Mouse (Mus musculus) embryonic facial prominence, embryonic 14.5 days (tissue): ENCODE results near the gene Sox1. TPM values are rescaled to one million over a fixed set of nuclear protein-coding genes. Genes with fewer than 3 reads are reported as not detected.
A peak's percentile ranks its signal among the peaks of the same experiment; 100 is the strongest.

Experiments used
- ATAC-seq: fragments of 200-750 bp; cut with Nextera tagmentation; 2 replicates; pipeline ENCODE4 v1.8.0; 2017; ENCODE audit warnings: low read depth, moderate number of reproducible peaks, moderate TSS enrichment
- DNase-seq: peaks from one replicate; pipeline ENCODE4 v3.0.0-alpha.2; 2015; ENCODE audit warnings: low spot score
- H3K27ac ChIP-seq: fragments of 300-500 bp; sonication (generic); replicated peaks from 2 replicates; pipeline ENCODE4 v1.5.1; 2014; ENCODE audit warnings: low read depth, mild to moderate bottlenecking, low read length, moderate library complexity
- H3K27me3 ChIP-seq: fragments of 300-500 bp; sonication (generic); replicated peaks from 2 replicates; pipeline ENCODE4 v1.6.1; 2014; ENCODE audit warnings: low read length; ENCODE audit not compliant: control insufficient read depth, insufficient read depth
- H3K36me3 ChIP-seq: fragments of 300-500 bp; sonication (generic); 2 replicates; pipeline ENCODE4 v1.6.1; 2014; ENCODE audit warnings: low read length, mixed read lengths; ENCODE audit not compliant: control insufficient read depth, insufficient read depth
- H3K4me1 ChIP-seq: fragments of 300-500 bp; sonication (generic); 2 replicates; pipeline ENCODE4 v1.6.1; 2014; ENCODE audit warnings: antibody characterized with exemption, low read length; ENCODE audit not compliant: control insufficient read depth, insufficient read depth
- H3K4me2 ChIP-seq: fragments of 300-500 bp; sonication (generic); 2 replicates; pipeline ENCODE4 v1.6.1; 2014; ENCODE audit warnings: low read depth, mild to moderate bottlenecking, low read length, moderate library complexity, mixed read lengths
- H3K4me3 ChIP-seq: fragments of 300-500 bp; sonication (generic); 2 replicates; pipeline ENCODE4 v1.5.1; 2014; ENCODE audit warnings: low read depth, mild to moderate bottlenecking, low read length
- H3K9ac ChIP-seq: fragments of 300-500 bp; sonication (generic); 2 replicates; pipeline ENCODE4 v1.6.1; 2014; ENCODE audit warnings: low read depth, mild to moderate bottlenecking, low read length, moderate library complexity, mixed read lengths
- H3K9me3 ChIP-seq: fragments of 300-500 bp; sonication (generic); 2 replicates; pipeline ENCODE4 v1.6.1; 2016; ENCODE audit warnings: low read length; ENCODE audit not compliant: control insufficient read depth
- WGBS: fragments of 180-500 bp; shearing (Covaris S2); extraction: QIAGEN DNeasy Blood & Tissue Kit; methylation state at CpG from one replicate; pipeline ENCODE4 v1.1.7; 2014; 5-methylcytosine and 5-hydroxymethylcytosine counted together
- polyA plus RNA-seq: library from polyadenylated mRNA; unstranded; fragments of >200 nt; fragmentation: Nextera tagmentation; extraction: Ambion mirVana; gene quantifications from 2 replicates; pipeline ENCODE4 v1.2.1, GENCODE M21; 2014

Gene Sox1
- polyA plus RNA-seq, 1 experiment from 2014 or later, result not detected

- H3K9me3 ChIP-seq, result peaks cover 4% of the 10 kb centered on the region; the same call in 1 of the 2 replicates
- 23% methylated on average over 26 of the region's 26 CpGs for WGBS
- no peak overlapping the region for H3K4me2 ChIP-seq
- H3K9ac ChIP-seq, result no peak overlapping the region
- ATAC-seq (no peak), DNase-seq (no peak)
- H3K4me3 ChIP-seq, result no peak overlapping the region
- no peak overlapping the region for H3K27ac ChIP-seq
- no peaks in the 10 kb centered on the region for H3K36me3 ChIP-seq
- H3K4me1 ChIP-seq, result no peaks in the 10 kb centered on the region
- peaks cover 89% of the 10 kb centered on the region for H3K27me3 ChIP-seq
These were observed 33.0 kb downstream of the Sox1 start for GRCm38 (mm10) chr8:12427886-12428799.

- Histone ChIP-seq H3K27me3 (peaks cover 96% of the 10 kb centered on the region), H3K9me3 (peaks cover 4% of the 10 kb centered on the region; the same call in 1 of the 2 replicates), H3K27ac (no peak overlapping the region), H3K4me2 (no peak overlapping the region), H3K9ac (no peak overlapping the region), H3K36me3 (no peaks in the 10 kb centered on the region), H3K4me3 (no peak overlapping the region), H3K4me1 (no peaks in the 10 kb centered on the region)
- ATAC-seq, result no peak
- 24% methylated on average over 5 of the region's 5 CpGs for WGBS
- DNase-seq, result no peak
These were observed 33.8 kb downstream of the Sox1 start for GRCm38 (mm10) chr8:12428931-12429330.

GRCm38 (mm10) chr8:12429601-12430172 is 34.6 kb downstream of the Sox1 start:
- Histone ChIP-seq H3K27me3 (peaks cover 99% of the 10 kb centered on the region), H3K4me2 (peak overlapping the region; percentile 32; the same call in 1 of the 2 replicates), H3K36me3 (no peaks in the 10 kb centered on the region), H3K9me3 (peaks cover 4% of the 10 kb centered on the region; the same call in 1 of the 2 replicates), H3K4me3 (peak overlapping the region; percentile 10; the same call in 1 of the 2 replicates), H3K27ac (no peak overlapping the region), H3K4me1 (no peaks in the 10 kb centered on the region), H3K9ac (no peak overlapping the region)
- ATAC-seq (no peak), DNase-seq (no peak)
- WGBS, result 8% methylated on average over 7 of the region's 9 CpGs

- Histone ChIP-seq H3K4me1 (no peaks in the 10 kb centered on the region), H3K36me3 (no peaks in the 10 kb centered on the region), H3K4me3 (peak overlapping the region; percentile 10; the same call in 1 of the 2 replicates), H3K4me2 (peak overlapping the region; percentile 32), H3K27me3 (peaks cover 98% of the 10 kb centered on the region), H3K9ac (no peak overlapping the region), H3K9me3 (peaks cover 4% of the 10 kb centered on the region; the same call in 1 of the 2 replicates), H3K27ac (no peak overlapping the region)
- ATAC-seq (peak; percentile 74), DNase-seq (peak; percentile 76)
- WGBS, result 2% methylated on average over 32 of the region's 46 CpGs
These were observed 35.2 kb downstream of the Sox1 start for GRCm38 (mm10) chr8:12430173-12430899.

GRCm38 (mm10) chr8:12430900-12431737 is 36.0 kb downstream of the Sox1 start:
- peak overlapping the region; percentile 32 for H3K4me2 ChIP-seq
- 2% methylated on average over 43 of the region's 51 CpGs for WGBS
- no peak overlapping the region for H3K9ac ChIP-seq
- peaks cover 4% of the 10 kb centered on the region; the same call in 1 of the 2 replicates for H3K9me3 ChIP-seq
- no peak overlapping the region for H3K27ac ChIP-seq
- peaks cover 96% of the 10 kb centered on the region for H3K27me3 ChIP-seq
- no peaks in the 10 kb centered on the region for H3K36me3 ChIP-seq
- ATAC-seq, result peak; percentile 44; the same call in 1 of the 2 replicates
- DNase-seq, result no peak
- no peaks in the 10 kb centered on the region for H3K4me1 ChIP-seq
- peak overlapping the region; percentile 24 for H3K4me3 ChIP-seq

- Histone ChIP-seq H3K27ac (no peak overlapping the region), H3K9me3 (no peaks in the 10 kb centered on the region), H3K4me3 (no peak overlapping the region), H3K4me2 (no peak overlapping the region), H3K9ac (no peak overlapping the region), H3K4me1 (no peaks in the 10 kb centered on the region), H3K36me3 (no peaks in the 10 kb centered on the region), H3K27me3 (peaks cover 91% of the 10 kb centered on the region)
- no peak for ATAC-seq
- 60% methylated on average over 6 of the region's 6 CpGs for WGBS
- no peak for DNase-seq
These were observed 36.6 kb downstream of the Sox1 start for GRCm38 (mm10) chr8:12431738-12432055.

- H3K9me3 ChIP-seq, result no peaks in the 10 kb centered on the region
- ATAC-seq (no peak), DNase-seq (no peak)
- H3K27me3 ChIP-seq, result peaks cover 82% of the 10 kb centered on the region
- no peak overlapping the region for H3K27ac ChIP-seq
- H3K4me1 ChIP-seq, result no peaks in the 10 kb centered on the region
- no peaks in the 10 kb centered on the region for H3K36me3 ChIP-seq
- WGBS, result 31% methylated on average over 7 of the region's 7 CpGs
- H3K4me2 ChIP-seq, result no peak overlapping the region
- H3K9ac ChIP-seq, result no peak overlapping the region
- H3K4me3 ChIP-seq, result no peak overlapping the region
These were observed 37.5 kb downstream of the Sox1 start for GRCm38 (mm10) chr8:12432546-12432945.

- no peak overlapping the region for H3K4me2 ChIP-seq
- no peaks in the 10 kb centered on the region for H3K4me1 ChIP-seq
- ATAC-seq (no peak), DNase-seq (no peak)
- no peak overlapping the region for H3K27ac ChIP-seq
- WGBS, result 50% methylated on average over 3 of the region's 3 CpGs
- H3K9me3 ChIP-seq, result no peaks in the 10 kb centered on the region
- H3K36me3 ChIP-seq, result no peaks in the 10 kb centered on the region
- H3K9ac ChIP-seq, result no peak overlapping the region
- no peak overlapping the region for H3K4me3 ChIP-seq
- peaks cover 60% of the 10 kb centered on the region for H3K27me3 ChIP-seq
These were observed 39.7 kb downstream of the Sox1 start for GRCm38 (mm10) chr8:12434771-12435170.
